Mouse (Mus musculus) MEL (cell line): ENCODE data around the gene Rhoq. TPM values are rescaled to one million over a fixed set of nuclear protein-coding genes. Genes with fewer than 3 reads are reported as not detected.

Experiments
- DNase-seq: peaks from one replicate; pipeline ENCODE4 v3.0.0; 2011; ENCODE audit warnings: low read depth, low spot score
- H3K27ac ChIP-seq: 2 replicates; pipeline ENCODE4 v1.5.1; 2012; ENCODE audit warnings: low read depth, mild to moderate bottlenecking, control low read depth, low read length, moderate library complexity; ENCODE audit not compliant: control insufficient read depth
- H3K27me3 ChIP-seq, 2 experiments: fragments of 150-350 bp in 1 of 2; sonication (generic) in 1 of 2; 2 replicates each; pipeline ENCODE4 v1.6.1; 2012; ENCODE audit warnings: low read length in 2 of 2, mild to moderate bottlenecking in 2 of 2, improper control_type of control experiment in 1 of 2, moderate library complexity in 1 of 2; ENCODE audit not compliant: insufficient read depth in 2 of 2, control insufficient read depth in 1 of 2
- H3K36me3 ChIP-seq, 2 experiments: 2 replicates each; pipeline ENCODE4 v1.6.1; 2012 to 2014; ENCODE audit warnings: low read length in 2 of 2, improper control_type of control experiment in 1 of 2, inconsistent platforms in 1 of 2, mild to moderate bottlenecking in 1 of 2; ENCODE audit not compliant: insufficient read depth in 2 of 2, control insufficient read depth in 1 of 2
- H3K4me1 ChIP-seq, 2 experiments: fragments of 150-350 bp in 1 of 2; sonication (generic) in 1 of 2; 2 replicates each; pipeline ENCODE4 v1.6.1; 2012; ENCODE audit warnings: low read length in 2 of 2, improper control_type of control experiment in 1 of 2, mild to moderate bottlenecking in 1 of 2; ENCODE audit not compliant: insufficient read depth in 2 of 2, control insufficient read depth in 1 of 2
- H3K4me3 ChIP-seq, 2 experiments: fragments of 150-350 bp in 1 of 2; sonication (generic) in 1 of 2; 2 replicates each; pipeline ENCODE4 v1.5.1; 2012; ENCODE audit warnings: low read depth in 2 of 2, low read length in 2 of 2, mild to moderate bottlenecking in 2 of 2, moderate library complexity in 2 of 2, control low read depth in 1 of 2, improper control_type of control experiment in 1 of 2; ENCODE audit not compliant: control insufficient read depth in 1 of 2, insufficient read depth in 1 of 2
- H3K79me2 ChIP-seq: 2 replicates; pipeline ENCODE4 v1.6.1; 2012; ENCODE audit warnings: mild to moderate bottlenecking, low read length, moderate library complexity; ENCODE audit not compliant: control insufficient read depth, poor library complexity, insufficient read depth
- H3K9ac ChIP-seq: 2 replicates; pipeline ENCODE4 v1.6.1; 2012; ENCODE audit warnings: low read depth, mild to moderate bottlenecking, control low read depth, low read length, moderate library complexity; ENCODE audit not compliant: control insufficient read depth, poor library complexity, severe bottlenecking
- H3K9me3 ChIP-seq: fragments of 150-350 bp; sonication (generic); replicated peaks from 2 replicates; pipeline ENCODE4 v1.6.1; 2012; ENCODE audit warnings: mild to moderate bottlenecking, low read length, improper control_type of control experiment, moderate library complexity; ENCODE audit not compliant: insufficient read depth
- BHLHE40 ChIP-seq: IDR thresholded peaks from 2 replicates; pipeline ENCODE4 v1.6.1; 2012; ENCODE audit warnings: low read depth, mild to moderate bottlenecking, inconsistent platforms, low read length, improper control_type of control experiment, borderline replicate concordance
- CHD2 ChIP-seq: IDR thresholded peaks from 2 replicates; pipeline ENCODE4 v1.6.1; 2011; ENCODE audit warnings: low read length, improper control_type of control experiment
- CTCF ChIP-seq, 3 experiments: IDR thresholded peaks in 2 of 3; conservative IDR thresholded peaks in 1 of 3; 2 replicates each; pipeline ENCODE4 v1.5.1; 2011 to 2012; ENCODE audit warnings: low read length in 3 of 3, low read depth in 2 of 3, mild to moderate bottlenecking in 2 of 3, improper control_type of control experiment in 1 of 3, inconsistent platforms in 1 of 3, mixed read lengths in 1 of 3, moderate library complexity in 1 of 3; ENCODE audit not compliant: control insufficient read depth in 1 of 3, insufficient read depth in 1 of 3, poor library complexity in 1 of 3, severe bottlenecking in 1 of 3
- ELF1 ChIP-seq: IDR thresholded peaks from 2 replicates; pipeline ENCODE4 v1.6.1; 2014; ENCODE audit warnings: low read depth, mild to moderate bottlenecking, inconsistent platforms, low read length, improper control_type of control experiment, moderate library complexity
- EP300 ChIP-seq, 2 experiments: IDR thresholded peaks; 2 replicates each; pipeline ENCODE4 v1.6.1; 2011; ENCODE audit warnings: improper control_type of control experiment in 2 of 2, low read length in 2 of 2, low read depth in 1 of 2, mild to moderate bottlenecking in 1 of 2
- ETS1 ChIP-seq: IDR thresholded peaks from 2 replicates; pipeline ENCODE4 v1.6.1; 2012; ENCODE audit warnings: low read depth, mild to moderate bottlenecking, inconsistent platforms, low read length, improper control_type of control experiment, moderate library complexity
- GABPA ChIP-seq: IDR thresholded peaks from 2 replicates; pipeline ENCODE4 v1.6.1; 2012; ENCODE audit warnings: low read depth, mild to moderate bottlenecking, inconsistent platforms, low read length, improper control_type of control experiment, moderate library complexity
- GATA1 ChIP-seq: IDR thresholded peaks from 2 replicates; pipeline ENCODE4 v1.6.1; 2011; ENCODE audit warnings: low read depth, low read length, improper control_type of control experiment
- HCFC1 ChIP-seq: IDR thresholded peaks from 2 replicates; pipeline ENCODE4 v1.6.1; 2012; ENCODE audit warnings: low read depth, mild to moderate bottlenecking, inconsistent platforms, low read length, improper control_type of control experiment, moderate library complexity
- JUND ChIP-seq: IDR thresholded peaks from 2 replicates; pipeline ENCODE4 v1.6.1; 2011; ENCODE audit warnings: low read depth, mild to moderate bottlenecking, improper control_type of control experiment, low read length
- KAT2A ChIP-seq: conservative IDR thresholded peaks from 2 replicates; pipeline ENCODE4 v1.6.1; 2012; ENCODE audit warnings: low read depth, low read length, improper control_type of control experiment, inconsistent platforms
- MAFK ChIP-seq: IDR thresholded peaks from 2 replicates; pipeline ENCODE4 v1.6.1; 2011; ENCODE audit warnings: low read depth, mild to moderate bottlenecking, low read length, improper control_type of control experiment, borderline replicate concordance
- MAZ ChIP-seq: IDR thresholded peaks from 2 replicates; pipeline ENCODE4 v1.6.1; 2012; ENCODE audit warnings: low read depth, mild to moderate bottlenecking, inconsistent platforms, low read length, improper control_type of control experiment
- MXI1 ChIP-seq: IDR thresholded peaks from 2 replicates; pipeline ENCODE4 v1.6.1; 2011; ENCODE audit warnings: mild to moderate bottlenecking, low read depth, low read length, improper control_type of control experiment
- MYC ChIP-seq: IDR thresholded peaks from 2 replicates; pipeline ENCODE4 v1.6.1; 2011; ENCODE audit warnings: low read depth, mild to moderate bottlenecking, low read length, improper control_type of control experiment, moderate library complexity
- NELFE ChIP-seq: IDR thresholded peaks from 2 replicates; pipeline ENCODE4 v1.6.1; 2011; ENCODE audit warnings: low read depth, low read length, improper control_type of control experiment
- NRF1 ChIP-seq: IDR thresholded peaks from 2 replicates; pipeline ENCODE4 v1.6.1; 2014; ENCODE audit warnings: low read depth, mild to moderate bottlenecking, inconsistent platforms, low read length, improper control_type of control experiment, moderate library complexity; ENCODE audit not compliant: poor library complexity, insufficient read depth, severe bottlenecking
- POLR2A ChIP-seq, 2 experiments: IDR thresholded peaks; 2 replicates each; pipeline ENCODE4 v1.6.1; 2011 to 2012; ENCODE audit warnings: low read length in 2 of 2, mild to moderate bottlenecking in 2 of 2, control low read depth in 1 of 2, improper control_type of control experiment in 1 of 2, low read depth in 1 of 2, moderate library complexity in 1 of 2; ENCODE audit not compliant: control insufficient read depth in 1 of 2, insufficient read depth in 1 of 2, poor library complexity in 1 of 2
- RAD21 ChIP-seq: IDR thresholded peaks from 2 replicates; pipeline ENCODE4 v1.6.1; 2011; ENCODE audit warnings: mild to moderate bottlenecking, low read depth, low read length, improper control_type of control experiment
- SIN3A ChIP-seq: IDR thresholded peaks from 2 replicates; pipeline ENCODE4 v1.6.1; 2012; ENCODE audit warnings: low read length, improper control_type of control experiment, inconsistent platforms
- SMC3 ChIP-seq: IDR thresholded peaks from 2 replicates; pipeline ENCODE4 v1.6.1; 2011; ENCODE audit warnings: low read depth, low read length, improper control_type of control experiment
- TBP ChIP-seq: IDR thresholded peaks from 2 replicates; pipeline ENCODE4 v1.8.0; 2011; ENCODE audit warnings: low read depth, low read length, improper control_type of control experiment
- TCF12 ChIP-seq: IDR thresholded peaks from 2 replicates; pipeline ENCODE4 v1.6.1; 2014; ENCODE audit warnings: low read depth, mild to moderate bottlenecking, inconsistent platforms, low read length, improper control_type of control experiment, moderate library complexity
- UBTF ChIP-seq: IDR thresholded peaks from 2 replicates; pipeline ENCODE4 v1.6.1; 2012; ENCODE audit warnings: low read depth, mild to moderate bottlenecking, inconsistent platforms, low read length, improper control_type of control experiment, moderate library complexity, borderline replicate concordance; ENCODE audit not compliant: insufficient read depth
- USF1 ChIP-seq: IDR thresholded peaks from 2 replicates; pipeline ENCODE4 v1.6.1; 2014; ENCODE audit warnings: low read depth, mild to moderate bottlenecking, inconsistent platforms, low read length, improper control_type of control experiment, moderate library complexity
- USF2 ChIP-seq, 2 experiments: IDR thresholded peaks; 2 replicates each; pipeline ENCODE4 v1.6.1; 2011 to 2012; ENCODE audit warnings: improper control_type of control experiment in 2 of 2, low read length in 2 of 2, borderline replicate concordance in 1 of 2, inconsistent platforms in 1 of 2, low read depth in 1 of 2, mild to moderate bottlenecking in 1 of 2; ENCODE audit not compliant: insufficient read depth in 1 of 2
- ZKSCAN1 ChIP-seq: IDR thresholded peaks from 2 replicates; pipeline ENCODE4 v1.6.1; 2012; ENCODE audit warnings: low read depth, mild to moderate bottlenecking, inconsistent platforms, low read length, improper control_type of control experiment, moderate library complexity
- ZMIZ1 ChIP-seq: IDR thresholded peaks from 2 replicates; pipeline ENCODE4 v1.6.1; 2012; ENCODE audit warnings: low read depth, mild to moderate bottlenecking, inconsistent platforms, low read length, improper control_type of control experiment, moderate library complexity
- ZNF384 ChIP-seq: IDR thresholded peaks from 2 replicates; pipeline ENCODE4 v1.6.1; 2012; ENCODE audit warnings: low read depth, mild to moderate bottlenecking, inconsistent platforms, low read length, improper control_type of control experiment
- polyA plus RNA-seq, 2 experiments: library from polyadenylated mRNA; stranded (reverse) in 1 of 2; unstranded in 1 of 2; fragments of >175 nt in 1 of 2; fragments of >200 nt in 1 of 2; gene quantifications; 2 replicates each; pipeline versions ENCODE4 v1.2.1 to v1.2.4; 2012; ENCODE audit warnings: low replicate concordance in 2 of 2, low read depth in 1 of 2; ENCODE audit not compliant: insufficient read length in 2 of 2, insufficient read depth in 1 of 2, missing spikeins in 1 of 2
- total RNA-seq: library from RNA; depleted of rRNA; stranded (reverse); fragments of 300-350 nt; gene quantifications from 2 replicates; pipeline ENCODE4 v1.2.3, GENCODE M21; 2012

The Rhoq gene
- total and polyA plus RNA-seq, 3 experiments = 3.1 to 34.9 (median 9.4) TPM

DNA sequence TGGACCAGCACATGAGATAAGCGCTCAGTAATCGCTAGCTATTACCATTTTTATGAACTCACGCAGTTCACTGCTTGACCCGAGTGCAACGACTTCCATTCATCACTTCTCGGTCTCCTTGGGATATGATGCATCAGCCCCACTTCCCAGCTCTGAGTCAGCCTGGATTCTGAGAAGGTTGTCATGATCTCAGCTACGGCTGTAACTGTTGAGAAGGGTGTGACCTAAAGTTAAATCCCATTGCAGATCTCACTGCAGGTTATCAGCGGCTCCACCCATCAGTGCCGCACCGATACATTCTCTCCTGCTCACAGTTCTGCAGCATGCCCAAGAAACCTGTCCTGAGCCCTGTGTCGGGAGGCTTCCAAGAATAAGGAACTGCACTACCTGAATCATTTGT, 43.2 kb upstream of the Rhoq start (continued):
- TF ChIP-seq TCF12 = no peak
- TF ChIP-seq NELFE = no peak

DNA sequence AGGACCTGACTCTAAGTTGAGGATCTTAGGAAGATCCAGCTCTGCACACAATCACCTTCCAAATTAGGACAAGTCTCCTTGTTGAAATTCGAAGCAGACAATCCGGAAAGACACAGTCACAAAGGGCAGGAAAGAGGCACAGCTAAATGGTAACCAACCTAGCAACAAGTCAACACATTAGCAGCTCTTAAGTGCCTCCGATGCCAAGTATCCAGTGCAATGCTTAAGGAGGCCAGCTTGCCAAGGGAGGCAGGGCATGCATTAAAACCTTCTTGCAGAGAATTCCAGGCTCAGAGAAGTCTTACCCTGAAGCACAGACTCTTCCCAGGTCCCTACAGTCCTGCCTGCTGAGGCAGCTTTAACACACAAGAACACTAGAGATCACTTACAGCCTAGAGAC, 38.2 kb upstream of the Rhoq start:
- H3K27me3 ChIP-seq = no peaks in the 10 kb centered on the region; a peak in 1 of 4 replicates
- no peak for DNase-seq
- H3K27ac ChIP-seq = no peak overlapping the region
- peaks cover 0 to 7% of the 10 kb centered on the region in 2 experiments; a peak in 2 of 4 replicates for H3K36me3 ChIP-seq
- no peaks in the 10 kb centered on the region for H3K79me2 ChIP-seq
- H3K9me3 ChIP-seq = no peaks in the 10 kb centered on the region
- TF ChIP-seq CHD2 (no peak), BHLHE40 (no peak), NRF1 (no peak), GABPA (no peak), MYC (no peak), MAZ (no peak), POLR2A (IDR thresholded peaks at IDR 0.05; ENCODE audit: control insufficient read depth in 1 of 2, insufficient read depth in 1 of 2, low read depth in 1 of 2, low read length in 2 of 2, poor library complexity in 1 of 2) (no peak)
- no peak overlapping the region for H3K9ac ChIP-seq
- H3K4me1 ChIP-seq = peaks cover 2 to 10% of the 10 kb centered on the region in 2 experiments
- H3K4me3 ChIP-seq = no peak overlapping the region

DNA sequence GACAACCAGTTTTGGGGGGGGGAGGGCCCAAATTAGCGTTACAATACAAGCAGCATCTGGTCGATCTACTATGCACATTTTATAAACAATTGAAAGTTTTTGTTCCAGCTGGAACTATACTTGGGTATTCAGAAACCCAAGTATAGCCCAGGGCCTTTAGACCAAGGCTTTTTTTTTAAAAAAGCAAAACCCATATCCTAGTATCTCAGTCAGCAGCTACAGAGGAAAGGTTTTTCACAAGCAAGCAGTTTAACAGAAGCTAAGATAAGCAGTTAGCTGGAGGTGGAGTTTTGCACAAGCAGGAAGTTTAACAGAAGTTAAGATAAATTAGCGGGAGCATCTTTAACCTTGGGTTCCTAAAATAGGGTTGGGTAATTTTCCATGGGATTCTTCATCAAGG, 36.0 kb upstream of the Rhoq start:
- H3K36me3 ChIP-seq = peaks cover 0 to 11% of the 10 kb centered on the region in 2 experiments; a peak in 2 of 4 replicates
- peak overlapping the region; percentile 26; the same call in 1 of the 2 replicates for H3K27ac ChIP-seq
- peak; percentile 35 for DNase-seq
- H3K79me2 ChIP-seq = no peaks in the 10 kb centered on the region
- H3K4me1 ChIP-seq = peaks cover 2 to 13% of the 10 kb centered on the region in 2 experiments
- H3K27me3 ChIP-seq = no peaks in the 10 kb centered on the region
- H3K4me3 ChIP-seq = no peak overlapping the region
- no peaks in the 10 kb centered on the region for H3K9me3 ChIP-seq
- no peak overlapping the region for H3K9ac ChIP-seq
- TF ChIP-seq ETS1 (no peak), NELFE (no peak), MYC (no peak), MAFK (no peak), ZKSCAN1 (no peak), NRF1 (no peak), KAT2A (no peak), GABPA (no peak), USF2 (IDR thresholded peaks at IDR 0.05; ENCODE audit: borderline replicate concordance in 1 of 2, insufficient read depth in 1 of 2, low read depth in 1 of 2, low read length in 2 of 2) (no peak), JUND (no peak), UBTF (no peak), RAD21 (no peak), SIN3A (no peak), EP300 (IDR thresholded peaks at IDR 0.05; ENCODE audit: low read depth in 1 of 2, low read length in 2 of 2) (peak in 1 of 2 experiments; percentile 77; a peak in 3 of 4 replicates), TCF12 (0 out of 2 replicates have a peak, but pooled peaks have one; percentile 13), ZMIZ1 (no peak), TBP (no peak), SMC3 (no peak), CTCF (IDR thresholded peaks at IDR 0.05 in 2 of 3, conservative IDR thresholded peaks at IDR 0.05 in 1 of 3; ENCODE audit: control insufficient read depth in 1 of 3, insufficient read depth in 1 of 3, low read depth in 2 of 3, low read length in 3 of 3, poor library complexity in 1 of 3, severe bottlenecking in 1 of 3) (no peak), MAZ (no peak), ELF1 (no peak), MXI1 (no peak), HCFC1 (no peak), ZNF384 (peak; percentile 62), GATA1 (peak; percentile 45; the same call in 1 of the 2 replicates), USF1 (no peak)
